Mouse (Mus musculus) heart, postnatal 14 days (tissue): ENCODE results near the gene Meis2. TPM values are rescaled to one million over a fixed set of nuclear protein-coding genes. Genes with fewer than 3 reads are reported as not detected.

ENCODE experiments used
- DNase-seq, 2 experiments: peaks; one replicate each; pipeline ENCODE4 v3.0.0; 2021 to 2022
- intact Hi-C: fragments of 180-260 bp; cut with DNase I; formaldehyde crosslinking; loops from one replicate; pipeline ENCODE4 v1.15.1; 2025
- total RNA-seq, 2 experiments: library from RNA; stranded (reverse); gene quantifications; 2 replicates each; pipeline ENCODE4 v1.2.3; 2021

Gene Meis2
- total RNA-seq, 2 experiments from 2014 or later = 19.9 to 21.3 TPM

DNA sequence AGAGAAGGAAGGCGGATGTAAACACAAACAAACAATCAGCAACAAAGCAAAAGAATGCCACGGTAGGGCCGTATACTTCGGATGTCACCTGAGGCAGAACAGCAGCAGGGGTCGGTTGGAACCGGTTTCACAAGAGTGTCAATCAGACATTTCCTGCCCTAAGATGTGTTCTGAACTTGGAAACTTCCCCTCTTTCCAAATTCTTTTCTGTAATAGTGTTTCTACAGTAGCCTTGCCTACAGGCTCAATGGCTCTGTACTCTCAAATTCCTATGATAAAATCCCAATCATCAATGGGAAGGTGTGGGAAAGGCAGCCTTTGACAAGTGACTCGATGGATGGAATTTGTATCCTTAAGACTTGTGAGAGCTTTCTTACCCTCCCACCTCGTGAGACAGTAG is 96.4 kb downstream of the Meis2 start:
- intact Hi-C loops = no loop called here
- DNase-seq = no peak

DNA sequence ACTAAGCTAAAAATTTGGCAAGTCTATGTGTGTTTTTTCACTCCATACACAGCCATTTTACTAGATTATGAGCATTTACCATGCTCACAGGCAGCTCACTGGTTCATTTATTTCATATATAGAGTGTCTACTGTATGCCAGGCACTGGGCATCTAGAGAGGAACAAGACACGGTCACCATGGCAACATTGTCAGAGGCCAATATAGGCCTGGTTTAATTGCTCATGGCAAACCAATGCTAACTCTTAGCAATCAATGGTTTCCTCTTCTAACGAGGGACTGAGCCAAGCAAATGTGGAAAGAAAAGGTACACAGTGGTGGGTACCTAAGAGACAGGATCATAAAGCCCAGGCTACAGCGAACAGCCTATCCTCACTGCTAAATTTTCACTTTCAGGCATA is 100.7 kb downstream of the Meis2 start:
- intact Hi-C loops = no loop called here
- no peak for DNase-seq

GRCm38 (mm10) chr2:115963293-115963835 is 102.3 kb downstream of the Meis2 start:
- intact Hi-C loops = no loop called here
- DNase-seq = no peak

- intact Hi-C loops = no loop called here
- peak in 1 of 2 experiments; percentile 11 for DNase-seq
Observed at GRCm38 (mm10) chr2:115962728-115963127, 102.9 kb downstream of the Meis2 start.

- DNase-seq = no peak
- intact Hi-C loops = no loop called here
Observed at GRCm38 (mm10) chr2:115962113-115962512, 103.5 kb downstream of the Meis2 start.

DNA sequence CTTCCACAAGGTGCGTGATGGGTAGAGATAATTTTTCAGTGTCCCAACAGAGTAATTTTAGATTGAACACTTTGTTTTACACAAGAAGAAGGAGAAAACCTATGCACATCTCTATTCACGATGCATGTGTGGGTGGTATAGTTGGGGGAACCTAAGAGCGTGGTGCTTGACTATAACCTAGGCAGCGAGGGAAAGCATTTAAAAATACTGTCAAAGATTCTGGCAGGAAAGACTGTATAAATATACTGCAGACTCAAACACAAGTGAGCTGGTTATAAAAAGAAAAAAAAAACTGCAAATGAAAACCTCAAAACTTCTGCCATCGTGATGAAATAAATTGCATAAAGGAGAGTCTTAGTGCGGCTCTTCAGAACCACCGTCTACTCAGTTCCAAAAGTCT is 105.0 kb downstream of the Meis2 start:
- intact Hi-C loops = no loop called here
- no peak for DNase-seq

DNA sequence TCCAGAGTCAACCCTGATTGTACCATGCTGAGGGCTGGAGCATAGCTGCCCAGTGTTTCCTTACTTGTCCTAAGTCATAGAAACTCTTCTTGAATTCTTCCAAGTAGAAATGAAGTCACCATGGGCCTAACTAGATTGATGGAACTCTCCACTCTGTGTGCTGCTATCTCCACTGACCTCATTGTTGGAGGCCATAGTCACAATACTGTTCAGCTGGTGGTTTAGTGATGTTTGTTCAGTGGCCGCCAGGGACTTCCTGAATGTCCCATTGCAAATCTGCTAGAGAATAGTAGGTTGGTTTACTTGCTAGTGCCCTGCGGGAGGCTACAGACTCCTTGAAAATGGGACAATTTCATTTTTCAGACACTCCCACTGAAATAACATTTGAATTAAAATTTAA is 108.9 kb downstream of the Meis2 start:
- intact Hi-C loops = no loop called here
- DNase-seq = no peak

GRCm38 (mm10) chr2:115950645-115951044 is 115.0 kb downstream of the Meis2 start:
- intact Hi-C loops = no loop called here

DNA sequence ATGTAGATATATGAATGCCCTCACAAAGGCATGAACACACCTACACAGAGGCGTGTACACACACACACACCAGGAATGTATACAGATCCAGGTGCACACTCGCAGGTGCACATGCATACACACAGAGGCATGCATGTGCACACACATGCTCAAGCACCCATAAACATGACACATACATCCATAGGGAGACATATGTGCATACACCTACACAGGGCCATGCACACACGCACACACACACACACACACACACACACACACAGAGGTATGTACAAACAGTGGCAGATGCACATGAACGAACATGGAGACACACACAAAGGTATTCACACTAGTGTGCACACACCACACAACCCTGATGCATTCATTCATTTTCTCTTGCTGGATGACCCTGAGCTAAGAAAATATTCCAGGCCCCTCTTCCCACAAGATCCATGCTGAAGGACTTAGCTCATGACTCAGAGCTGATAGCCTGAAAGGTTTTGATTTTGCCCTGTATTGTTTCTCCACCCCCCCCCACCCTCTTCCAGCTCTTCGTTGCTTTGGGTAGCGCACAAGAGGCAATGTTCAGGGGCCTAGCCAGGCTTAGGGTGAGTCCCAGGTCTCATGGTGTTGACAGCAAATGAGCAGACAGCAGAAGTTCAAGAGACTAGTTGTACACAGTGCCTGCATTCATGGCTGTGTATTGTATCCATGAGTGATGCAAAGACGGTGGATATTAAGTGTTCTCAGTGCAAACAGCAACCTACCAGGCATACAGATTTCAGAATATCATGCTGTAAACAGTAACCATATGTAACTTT is 116.8 kb downstream of the Meis2 start:
- intact Hi-C loops = no loop called here
- DNase-seq = no peak

More at GRCm38 (mm10) chr2:115950645-115951044, 115.0 kb downstream of the Meis2 start:
- no peak for DNase-seq

- no peak for DNase-seq
Observed at GRCm38 (mm10) chr2:115947714-115948226, 117.9 kb downstream of the Meis2 start.

DNA sequence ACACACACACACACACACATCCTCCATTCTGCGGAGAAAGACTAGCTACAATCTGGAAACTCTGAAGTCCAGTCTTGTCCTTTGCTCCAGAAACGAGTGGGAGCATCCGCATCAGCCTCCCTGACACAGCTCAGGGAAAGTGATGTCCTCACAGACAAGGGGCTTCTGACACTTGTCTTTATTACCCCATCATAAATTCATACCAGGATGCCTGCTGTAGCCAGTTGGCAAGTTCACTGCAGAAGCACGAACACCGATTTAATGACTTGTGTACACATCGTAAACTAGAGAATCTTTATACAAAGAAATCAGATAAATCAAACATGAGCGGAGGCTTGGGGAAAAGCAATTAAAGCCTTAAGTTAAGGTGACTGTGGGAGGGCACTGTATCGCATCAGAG is 122.6 kb downstream of the Meis2 start:
- no peak for DNase-seq
- intact Hi-C loops = no loop called here

More at GRCm38 (mm10) chr2:115947714-115948226, 117.9 kb downstream of the Meis2 start:
- intact Hi-C loops = no loop called here

DNA sequence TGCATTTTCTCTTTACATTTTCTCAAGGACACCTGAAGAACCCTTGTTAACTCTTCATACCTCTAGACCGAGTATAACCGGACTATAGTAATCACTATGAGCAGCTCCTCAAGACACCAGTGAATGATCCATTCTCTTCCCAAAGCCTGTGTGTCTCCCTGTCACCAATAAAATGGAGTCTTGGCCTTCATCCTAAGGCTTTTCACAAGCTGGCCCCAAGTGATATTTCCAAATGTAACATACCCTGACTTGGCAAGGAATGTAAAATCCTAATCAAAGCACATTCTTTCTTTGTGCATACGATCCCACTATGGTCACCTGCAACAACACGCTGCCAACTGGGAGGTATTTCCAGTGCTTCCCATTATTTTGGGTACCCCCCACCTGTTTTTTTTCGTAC is 125.8 kb downstream of the Meis2 start:
- DNase-seq = no peak
- intact Hi-C loops = loop anchor here (5.0 kb wide), 1 partner anchor 122 kb away; no protein-coding TSS in a partner anchor

GRCm38 (mm10) chr2:115938926-115939563 is 126.6 kb downstream of the Meis2 start:
- intact Hi-C loops = loop anchor here (5.0 kb wide), 1 partner anchor 123 kb away; no protein-coding TSS in a partner anchor
- peak; percentile 49 to 62 for DNase-seq

DNA sequence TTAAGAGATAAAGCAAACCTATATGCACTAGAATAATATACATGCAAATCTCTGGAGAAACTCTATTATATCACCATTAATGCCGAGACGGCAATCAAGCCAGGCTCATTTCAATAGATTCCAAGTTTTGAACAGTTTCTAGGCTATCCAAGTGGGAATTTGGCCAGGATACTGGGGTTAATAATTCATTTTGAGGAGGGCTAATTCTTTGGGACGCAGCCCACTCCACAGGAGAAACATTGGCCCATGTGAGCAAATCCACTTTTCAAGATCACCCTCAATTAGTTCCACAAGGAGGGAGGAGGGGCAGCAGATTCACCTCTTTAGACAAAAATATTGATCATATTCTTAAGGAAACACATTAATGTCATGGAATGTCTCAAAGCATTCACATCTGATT is 127.3 kb downstream of the Meis2 start:
- no peak for DNase-seq
- intact Hi-C loops = loop anchor here (5.0 kb wide), 1 partner anchor 124 kb away; no protein-coding TSS in a partner anchor

GRCm38 (mm10) chr2:115937896-115938295 is 127.7 kb downstream of the Meis2 start:
- intact Hi-C loops = loop anchor here (5.0 kb wide), 1 partner anchor 124 kb away; no protein-coding TSS in a partner anchor
- no peak for DNase-seq

GRCm38 (mm10) chr2:115936786-115937185 is 128.9 kb downstream of the Meis2 start:
- DNase-seq = no peak
- intact Hi-C loops = loop anchor here (5.0 kb wide), 1 partner anchor 126 kb away; no protein-coding TSS in a partner anchor

DNA sequence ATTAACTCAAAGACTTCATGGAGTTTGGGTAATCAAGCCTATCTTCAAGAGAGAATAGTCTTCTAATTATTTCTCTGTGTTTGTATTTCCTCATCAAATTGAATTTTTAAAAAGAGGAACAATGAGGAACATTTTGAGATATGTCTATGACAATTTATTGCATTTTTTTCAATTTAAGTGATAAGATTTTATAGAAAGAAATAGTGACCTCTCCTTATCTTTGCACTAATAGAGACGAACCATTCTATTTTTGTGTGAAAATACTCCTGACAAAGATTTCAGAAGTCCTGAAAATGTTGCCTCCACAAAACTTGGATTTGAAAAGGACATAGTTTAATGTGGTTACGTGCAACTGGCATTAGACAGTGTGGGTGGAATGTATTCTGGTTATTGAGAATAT is 131.3 kb downstream of the Meis2 start:
- DNase-seq = no peak
- intact Hi-C loops = no loop called here

DNA sequence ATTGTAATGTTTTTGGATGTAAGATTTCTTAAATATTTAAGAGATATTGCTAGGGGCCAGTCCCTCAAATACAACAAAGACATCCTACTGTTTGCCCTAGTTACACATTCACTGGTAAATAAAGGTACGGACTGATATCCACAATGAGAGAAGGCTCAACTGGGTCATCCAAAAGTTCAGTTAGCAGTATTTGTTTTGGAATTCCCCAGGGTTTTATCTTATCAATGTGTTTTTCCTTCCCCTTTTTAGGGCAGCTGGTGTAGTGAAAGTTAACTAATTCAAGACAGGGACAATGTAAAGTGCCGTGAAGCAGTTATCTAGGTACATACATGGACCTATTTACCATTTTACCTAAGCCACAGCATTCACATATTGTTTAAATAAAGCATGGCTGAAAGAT is 132.4 kb downstream of the Meis2 start:
- intact Hi-C loops = no loop called here
- no peak for DNase-seq

DNA sequence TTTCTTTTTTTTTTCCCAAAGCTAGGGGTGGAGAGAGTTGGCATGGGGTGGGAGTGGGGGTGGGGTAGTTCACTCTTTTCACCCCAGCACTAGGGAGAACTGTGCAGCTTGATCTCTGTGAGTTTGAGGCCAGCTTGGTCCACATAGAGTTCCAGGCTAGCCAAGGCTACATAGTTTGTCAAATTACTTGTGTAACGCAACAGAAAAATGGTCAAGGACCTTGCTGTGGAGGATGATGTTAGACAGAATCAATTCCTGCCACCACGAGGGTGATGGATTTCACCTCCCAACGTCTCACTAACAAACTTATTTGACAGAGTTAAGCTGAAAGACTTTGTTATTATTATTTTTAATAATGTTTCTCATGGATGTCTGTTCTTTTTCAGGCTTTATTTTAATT is 139.9 kb downstream of the Meis2 start:
- DNase-seq = no peak
- intact Hi-C loops = no loop called here

- intact Hi-C loops = no loop called here
- no peak for DNase-seq
Observed at GRCm38 (mm10) chr2:115924472-115924871, 141.2 kb downstream of the Meis2 start.

DNA sequence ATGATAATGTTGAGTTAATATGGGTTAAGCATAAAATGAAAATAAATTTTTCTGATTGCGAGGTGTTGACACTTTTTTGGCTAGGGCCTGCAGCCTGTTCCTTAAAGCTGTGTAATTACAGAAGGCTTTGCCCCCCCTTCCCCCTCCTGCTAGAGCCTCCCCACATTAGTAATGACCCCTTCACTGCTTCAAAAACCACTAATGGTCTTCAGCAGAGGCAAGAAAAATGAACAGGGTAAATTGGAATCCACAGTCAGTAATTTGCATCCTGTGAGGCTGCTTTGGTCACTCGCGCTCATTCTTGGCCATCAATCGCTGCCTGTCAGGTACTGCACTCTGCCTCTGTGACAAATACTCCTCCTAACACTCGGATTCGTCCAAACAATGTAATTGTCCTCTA is 142.4 kb downstream of the Meis2 start:
- no peak for DNase-seq
- intact Hi-C loops = no loop called here
